Mouse (Mus musculus): ENCODE results near the gene Dppa3. TPM values are rescaled to one million over a fixed set of nuclear protein-coding genes. Genes with fewer than 3 reads are reported as not detected.

Gene Dppa3
- polyA plus RNA-seq, 2 experiments = 0.10 TPM; not detected in 1

GRCm38 (mm10) chr6:122609377-122609728 lies 16.9 kb upstream of the Dppa3 start:
- no peak overlapping the region for H3K27ac ChIP-seq (replicated peaks; ENCODE audit: low read depth, low read length)
- H3K9ac ChIP-seq (ENCODE audit: low read depth, low read length, severe bottlenecking) = no peak overlapping the region
- DNase-seq (ENCODE audit: low spot score) (no peak), ATAC-seq (ENCODE audit: low FRiP score, low read depth) (no peak)
- H3K4me3 ChIP-seq (replicated peaks; ENCODE audit: low read length) = no peak overlapping the region
- H3K36me3 ChIP-seq (ENCODE audit: control insufficient read depth, insufficient read depth, low read length) = no peaks in the 10 kb centered on the region
- 74% methylated on average over 9 of the region's 9 CpGs for WGBS
- H3K9me3 ChIP-seq (ENCODE audit: control insufficient read depth, low read length) = no peaks in the 10 kb centered on the region
- no peaks in the 10 kb centered on the region for H3K4me1 ChIP-seq (ENCODE audit: control insufficient read depth, insufficient read depth, low read length)
- H3K27me3 ChIP-seq (ENCODE audit: control insufficient read depth, insufficient read depth, low read length) = no peaks in the 10 kb centered on the region
- no peak overlapping the region for H3K4me2 ChIP-seq (replicated peaks; ENCODE audit: low read depth, low read length, severe bottlenecking)
- no peak for TF ChIP-seq POLR2A (IDR thresholded peaks at IDR 0.05; ENCODE audit: borderline replicate concordance, extremely low read depth, insufficient read depth, insufficient read length)

- Histone ChIP-seq H3K4me2 (replicated peaks; ENCODE audit: low read depth, low read length, severe bottlenecking) (no peak within 1 kb of the TSS), H3K9me3 (ENCODE audit: control insufficient read depth, low read length) (no peaks in the 10 kb centered on the region), H3K36me3 (ENCODE audit: control insufficient read depth, insufficient read depth, low read length) (no peaks in the 10 kb centered on the region), H3K4me1 (ENCODE audit: control insufficient read depth, insufficient read depth, low read length) (no peaks in the 10 kb centered on the region), H3K9ac (ENCODE audit: low read depth, low read length, severe bottlenecking) (no peak within 1 kb of the TSS), H3K4me3 (replicated peaks; ENCODE audit: low read length) (no peak within 1 kb of the TSS), H3K27ac (replicated peaks; ENCODE audit: low read depth, low read length) (no peak within 1 kb of the TSS), H3K27me3 (ENCODE audit: control insufficient read depth, insufficient read depth, low read length) (no peaks in the 10 kb centered on the region)
- TF ChIP-seq POLR2A (IDR thresholded peaks at IDR 0.05; ENCODE audit: borderline replicate concordance, extremely low read depth, insufficient read depth, insufficient read length) = no peak
- ATAC-seq (ENCODE audit: low FRiP score, low read depth) (no peak), DNase-seq (ENCODE audit: low spot score) (no peak)
- WGBS = 58% methylated on average over 14 of the region's 14 CpGs
Measured at GRCm38 (mm10) chr6:122609771-122610170, 16.4 kb upstream of the Dppa3 start, which contains the start of gene Gdf3. TSS of gene Gdf3 (minus strand) at chr6:122610087.

GRCm38 (mm10) chr6:122612426-122612825 lies 13.8 kb upstream of the Dppa3 start:
- no peak for DNase-seq (ENCODE audit: low spot score)
- ATAC-seq (ENCODE audit: low FRiP score, low read depth) = no peak
- 74% methylated on average over 4 of the region's 4 CpGs for WGBS
- TF ChIP-seq POLR2A (IDR thresholded peaks at IDR 0.05; ENCODE audit: borderline replicate concordance, extremely low read depth, insufficient read depth, insufficient read length) = no peak
- Histone ChIP-seq H3K27ac (replicated peaks; ENCODE audit: low read depth, low read length) (no peak overlapping the region), H3K4me1 (ENCODE audit: control insufficient read depth, insufficient read depth, low read length) (no peaks in the 10 kb centered on the region), H3K9me3 (ENCODE audit: control insufficient read depth, low read length) (no peaks in the 10 kb centered on the region), H3K4me2 (replicated peaks; ENCODE audit: low read depth, low read length, severe bottlenecking) (no peak overlapping the region), H3K36me3 (ENCODE audit: control insufficient read depth, insufficient read depth, low read length) (no peaks in the 10 kb centered on the region), H3K4me3 (replicated peaks; ENCODE audit: low read length) (no peak overlapping the region), H3K9ac (ENCODE audit: low read depth, low read length, severe bottlenecking) (no peak overlapping the region), H3K27me3 (ENCODE audit: control insufficient read depth, insufficient read depth, low read length) (no peaks in the 10 kb centered on the region)

GRCm38 (mm10) chr6:122614047-122614446 lies 12.2 kb upstream of the Dppa3 start:
- 54% methylated on average over 2 of the region's 2 CpGs for WGBS
- Histone ChIP-seq H3K4me2 (replicated peaks; ENCODE audit: low read depth, low read length, severe bottlenecking) (no peak overlapping the region), H3K36me3 (ENCODE audit: control insufficient read depth, insufficient read depth, low read length) (no peaks in the 10 kb centered on the region), H3K4me1 (ENCODE audit: control insufficient read depth, insufficient read depth, low read length) (no peaks in the 10 kb centered on the region), H3K27me3 (ENCODE audit: control insufficient read depth, insufficient read depth, low read length) (no peaks in the 10 kb centered on the region), H3K27ac (replicated peaks; ENCODE audit: low read depth, low read length) (no peak overlapping the region), H3K9me3 (ENCODE audit: control insufficient read depth, low read length) (no peaks in the 10 kb centered on the region), H3K4me3 (replicated peaks; ENCODE audit: low read length) (no peak overlapping the region), H3K9ac (ENCODE audit: low read depth, low read length, severe bottlenecking) (no peak overlapping the region)
- no peak for DNase-seq (ENCODE audit: low spot score)
- TF ChIP-seq POLR2A (IDR thresholded peaks at IDR 0.05; ENCODE audit: borderline replicate concordance, extremely low read depth, insufficient read depth, insufficient read length) = no peak
- ATAC-seq (ENCODE audit: low FRiP score, low read depth) = no peak

GRCm38 (mm10) chr6:122616022-122616421 lies 10.2 kb upstream of the Dppa3 start:
- Histone ChIP-seq H3K36me3 (ENCODE audit: control insufficient read depth, insufficient read depth, low read length) (no peaks in the 10 kb centered on the region), H3K27me3 (ENCODE audit: control insufficient read depth, insufficient read depth, low read length) (no peaks in the 10 kb centered on the region), H3K4me2 (replicated peaks; ENCODE audit: low read depth, low read length, severe bottlenecking) (no peak overlapping the region), H3K9ac (ENCODE audit: low read depth, low read length, severe bottlenecking) (no peak overlapping the region), H3K4me3 (replicated peaks; ENCODE audit: low read length) (no peak overlapping the region), H3K4me1 (ENCODE audit: control insufficient read depth, insufficient read depth, low read length) (no peaks in the 10 kb centered on the region), H3K9me3 (ENCODE audit: control insufficient read depth, low read length) (no peaks in the 10 kb centered on the region), H3K27ac (replicated peaks; ENCODE audit: low read depth, low read length) (no peak overlapping the region)
- WGBS = 47% methylated on average over 3 of the region's 3 CpGs
- ATAC-seq (ENCODE audit: low FRiP score, low read depth) (no peak), DNase-seq (ENCODE audit: low spot score) (no peak)
- no peak for TF ChIP-seq POLR2A (IDR thresholded peaks at IDR 0.05; ENCODE audit: borderline replicate concordance, extremely low read depth, insufficient read depth, insufficient read length)

GRCm38 (mm10) chr6:122621066-122621465 lies 5.1 kb upstream of the Dppa3 start:
- no peaks in the 10 kb centered on the region for H3K9me3 ChIP-seq (ENCODE audit: control insufficient read depth, low read length)
- no peaks in the 10 kb centered on the region for H3K36me3 ChIP-seq (ENCODE audit: control insufficient read depth, insufficient read depth, low read length)
- no peak overlapping the region for H3K27ac ChIP-seq (replicated peaks; ENCODE audit: low read depth, low read length)
- ATAC-seq (ENCODE audit: low FRiP score, low read depth) (no peak), DNase-seq (ENCODE audit: low spot score) (no peak)
- WGBS = 91% methylated on average over 6 of the region's 6 CpGs
- H3K27me3 ChIP-seq (ENCODE audit: control insufficient read depth, insufficient read depth, low read length) = no peaks in the 10 kb centered on the region
- H3K9ac ChIP-seq (ENCODE audit: low read depth, low read length, severe bottlenecking) = no peak overlapping the region
- TF ChIP-seq POLR2A (IDR thresholded peaks at IDR 0.05; ENCODE audit: borderline replicate concordance, extremely low read depth, insufficient read depth, insufficient read length) = no peak
- no peak overlapping the region for H3K4me3 ChIP-seq (replicated peaks; ENCODE audit: low read length)
- no peak overlapping the region for H3K4me2 ChIP-seq (replicated peaks; ENCODE audit: low read depth, low read length, severe bottlenecking)
- H3K4me1 ChIP-seq (ENCODE audit: control insufficient read depth, insufficient read depth, low read length) = no peaks in the 10 kb centered on the region
